Mouse (Mus musculus) liver, embryonic 14.5 days (tissue): Measurements from ENCODE around the gene Chaf1a.

ENCODE experiments used
- CTCF ChIP-seq: IDR thresholded peaks from 2 replicates; pipeline ENCODE4 v1.5.1; 2016; ENCODE audit warnings: antibody characterized with exemption, low read depth, control low read depth
- EP300 ChIP-seq: IDR thresholded peaks from 2 replicates; pipeline ENCODE4 v1.6.1; 2016; ENCODE audit warnings: antibody characterized with exemption, low read depth

DNA sequence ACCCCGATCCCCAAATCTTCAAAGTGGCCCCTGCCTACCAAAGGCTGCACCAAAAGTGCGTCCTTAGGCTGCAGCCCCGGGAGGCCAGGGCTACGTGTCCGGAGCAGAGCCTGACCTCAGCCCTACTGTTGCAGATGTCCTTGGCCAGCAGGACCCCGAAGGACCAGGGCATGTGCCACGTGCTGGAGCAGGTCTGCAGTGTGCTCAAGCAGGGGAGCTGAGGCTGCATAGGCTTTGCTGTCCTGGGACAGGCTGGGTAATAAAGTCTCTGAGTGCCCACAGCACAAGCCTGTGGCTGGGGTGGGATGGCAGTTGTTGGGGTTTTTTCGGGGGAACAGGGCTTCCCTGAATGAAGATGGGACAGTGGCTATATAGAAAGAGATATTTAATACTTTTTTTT is 23.9 kb upstream of the Chaf1a start:
- TF ChIP-seq CTCF (no peak), EP300 (no peak)
